Mouse (Mus musculus): Measurements from ENCODE around the gene Ank3. TPM values are rescaled to one million over a fixed set of nuclear protein-coding genes. Genes with fewer than 3 reads are reported as not detected.

Gene Ank3
- polyA plus RNA-seq, 1 experiment from 2014 or later = 86.7 TPM

DNA sequence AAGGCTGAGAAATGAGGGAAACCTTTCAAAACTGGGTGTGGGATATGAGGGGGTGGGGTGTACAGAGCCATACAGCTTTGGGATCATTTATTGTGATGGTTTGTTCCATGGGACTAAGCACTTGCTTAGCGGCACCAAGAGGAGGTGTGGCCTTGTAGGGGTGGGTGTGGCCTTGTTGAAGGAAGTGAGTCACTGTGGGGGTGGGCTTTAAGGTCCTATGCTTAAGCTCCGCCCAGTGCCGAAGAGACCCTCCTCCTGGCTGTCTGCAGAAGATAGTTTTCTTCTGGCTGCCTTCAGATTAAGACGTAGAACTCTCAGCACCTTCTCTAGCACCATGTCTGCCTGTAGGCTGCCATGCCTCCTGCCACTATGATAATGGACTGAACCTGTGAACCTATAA lies 9.1 kb upstream of the Ank3 start:
- no peaks in the 10 kb centered on the region for H3K4me1 ChIP-seq (ENCODE audit: control insufficient read depth, insufficient read depth, low read length)
- ATAC-seq = no peak
- WGBS = 95% methylated on average over 4 of the region's 4 CpGs
- no peak overlapping the region for H3K9ac ChIP-seq (ENCODE audit: low read depth, low read length)
- no peaks in the 10 kb centered on the region for H3K9me3 ChIP-seq (replicated peaks; ENCODE audit: control insufficient read depth, low read length, poor library complexity, severe bottlenecking)
- no peaks in the 10 kb centered on the region for H3K36me3 ChIP-seq (ENCODE audit: control insufficient read depth, insufficient read depth, low read length)
- no peak overlapping the region for H3K4me2 ChIP-seq (ENCODE audit: low read length)
- H3K4me3 ChIP-seq (ENCODE audit: low read depth, low read length) = no peak overlapping the region
- H3K27me3 ChIP-seq (ENCODE audit: control insufficient read depth, insufficient read depth, low read depth, low read length) = no peaks in the 10 kb centered on the region
- no peak overlapping the region for H3K27ac ChIP-seq (ENCODE audit: low read length)

DNA sequence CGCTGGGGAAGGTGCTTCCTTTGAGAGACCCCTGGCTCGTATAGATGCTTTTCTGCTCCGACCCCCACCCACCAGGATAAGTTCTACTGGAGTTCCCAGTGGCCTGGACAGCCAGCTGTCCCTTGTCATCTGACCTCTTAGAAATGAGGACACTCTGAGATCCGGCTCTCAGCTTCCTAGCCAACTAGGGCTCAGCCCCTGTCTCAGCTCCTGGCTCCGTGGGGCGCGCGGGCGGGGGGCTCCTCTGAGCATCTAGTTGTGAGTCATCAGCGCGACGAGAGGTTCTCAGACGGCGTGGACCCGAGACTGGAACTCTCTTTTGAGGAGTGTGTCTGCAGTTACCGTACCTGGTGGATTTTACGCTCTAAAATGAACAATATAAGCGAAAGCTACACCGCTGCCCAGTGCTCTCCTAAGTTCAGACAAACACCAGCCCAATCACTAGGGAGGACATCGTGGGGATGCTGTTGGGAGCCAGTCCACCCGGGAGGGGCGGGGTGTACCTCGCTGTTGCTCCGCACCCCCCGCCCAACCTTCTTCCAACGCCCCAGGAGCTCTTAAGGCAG lies 293 bp upstream of the Ank3 start:
- Histone ChIP-seq H3K27ac (ENCODE audit: low read length) (no peak overlapping the region), H3K9me3 (replicated peaks; ENCODE audit: control insufficient read depth, low read length, poor library complexity, severe bottlenecking) (no peaks in the 10 kb centered on the region), H3K36me3 (ENCODE audit: control insufficient read depth, insufficient read depth, low read length) (no peaks in the 10 kb centered on the region), H3K9ac (ENCODE audit: low read depth, low read length) (peak overlapping the region; percentile 65), H3K4me2 (ENCODE audit: low read length) (peak overlapping the region; percentile 100), H3K4me1 (ENCODE audit: control insufficient read depth, insufficient read depth, low read length) (peaks cover 24% of the 10 kb centered on the region), H3K27me3 (ENCODE audit: control insufficient read depth, insufficient read depth, low read depth, low read length) (peaks cover 29% of the 10 kb centered on the region), H3K4me3 (ENCODE audit: low read depth, low read length) (peak overlapping the region; percentile 69)
- peak; percentile 50 for ATAC-seq
- under 1% methylated on average over 26 of the region's 26 CpGs for WGBS

DNA sequence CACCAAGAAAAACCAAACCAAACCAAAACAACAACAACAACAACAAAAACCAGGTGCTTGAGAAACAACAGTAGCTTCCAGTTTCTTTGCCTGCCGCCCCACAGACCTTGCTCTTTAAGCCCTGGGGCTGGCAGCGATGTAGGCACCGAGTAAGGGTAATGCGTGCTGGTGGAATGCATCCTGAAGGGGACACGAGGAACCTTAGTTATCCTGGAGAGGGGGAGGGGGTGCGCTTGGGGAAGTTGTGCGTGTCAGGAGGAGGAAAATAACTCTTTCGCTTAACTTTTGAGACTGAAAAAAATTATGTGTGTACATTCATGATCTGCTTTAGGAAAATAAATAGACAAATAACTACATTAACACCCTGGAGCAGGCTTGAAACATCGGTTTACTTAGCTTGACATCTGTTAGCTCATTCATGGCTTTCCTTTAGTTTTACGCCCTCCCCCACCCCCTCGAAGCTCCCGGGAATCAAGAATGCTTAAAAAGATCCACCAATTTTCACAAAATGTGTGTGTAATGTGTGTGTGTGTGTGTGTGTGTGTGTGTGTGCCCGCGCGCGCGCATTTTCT lies 1.3 kb downstream of the Ank3 start:
- peak overlapping the region; percentile 100 for H3K4me2 ChIP-seq (ENCODE audit: low read length)
- ATAC-seq = no peak

DNA sequence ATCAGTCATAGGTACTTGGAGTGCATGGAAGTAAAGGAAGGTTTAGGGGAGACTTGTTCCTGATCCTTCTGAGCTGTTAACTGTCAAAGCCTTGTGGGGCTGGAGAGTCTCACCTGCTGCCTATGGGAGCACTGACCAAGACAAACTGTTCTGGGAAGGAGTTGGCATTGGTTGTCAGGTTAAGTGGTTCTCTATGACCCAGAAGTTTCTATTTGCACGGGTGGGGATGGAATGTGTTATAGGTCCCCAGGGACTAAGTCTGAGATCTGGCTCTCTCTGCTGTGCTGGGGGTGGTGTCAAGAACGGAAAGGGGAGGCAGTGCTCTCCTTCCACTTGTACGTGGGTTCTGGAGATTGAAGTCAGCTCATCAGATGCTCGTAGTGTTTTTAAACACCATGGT lies 6.9 kb downstream of the Ank3 start:
- WGBS = 82% methylated on average over 4 of the region's 4 CpGs
- H3K9ac ChIP-seq (ENCODE audit: low read depth, low read length) = no peak overlapping the region
- H3K27ac ChIP-seq (ENCODE audit: low read length) = no peak overlapping the region
- no peaks in the 10 kb centered on the region for H3K9me3 ChIP-seq (replicated peaks; ENCODE audit: control insufficient read depth, low read length, poor library complexity, severe bottlenecking)
- no peak overlapping the region for H3K4me3 ChIP-seq (ENCODE audit: low read depth, low read length)
- no peak overlapping the region for H3K4me2 ChIP-seq (ENCODE audit: low read length)
- H3K4me1 ChIP-seq (ENCODE audit: control insufficient read depth, insufficient read depth, low read length) = peaks cover 1% of the 10 kb centered on the region; the same call in 1 of the 2 replicates
- H3K27me3 ChIP-seq (ENCODE audit: control insufficient read depth, insufficient read depth, low read depth, low read length) = peaks cover 6% of the 10 kb centered on the region; the same call in 1 of the 2 replicates
- H3K36me3 ChIP-seq (ENCODE audit: control insufficient read depth, insufficient read depth, low read length) = no peaks in the 10 kb centered on the region
- ATAC-seq = no peak

More for the DNA sequence above, 1.3 kb downstream of the Ank3 start:
- peak overlapping the region; percentile 69 for H3K4me3 ChIP-seq (ENCODE audit: low read depth, low read length)
- H3K27me3 ChIP-seq (ENCODE audit: control insufficient read depth, insufficient read depth, low read depth, low read length) = peaks cover 29% of the 10 kb centered on the region
- H3K9ac ChIP-seq (ENCODE audit: low read depth, low read length) = no peak overlapping the region
- no peaks in the 10 kb centered on the region for H3K9me3 ChIP-seq (replicated peaks; ENCODE audit: control insufficient read depth, low read length, poor library complexity, severe bottlenecking)
- no peak overlapping the region for H3K27ac ChIP-seq (ENCODE audit: low read length)
- no peaks in the 10 kb centered on the region for H3K36me3 ChIP-seq (ENCODE audit: control insufficient read depth, insufficient read depth, low read length)
- peaks cover 24% of the 10 kb centered on the region for H3K4me1 ChIP-seq (ENCODE audit: control insufficient read depth, insufficient read depth, low read length)
- 3% methylated on average over 17 of the region's 17 CpGs for WGBS

DNA sequence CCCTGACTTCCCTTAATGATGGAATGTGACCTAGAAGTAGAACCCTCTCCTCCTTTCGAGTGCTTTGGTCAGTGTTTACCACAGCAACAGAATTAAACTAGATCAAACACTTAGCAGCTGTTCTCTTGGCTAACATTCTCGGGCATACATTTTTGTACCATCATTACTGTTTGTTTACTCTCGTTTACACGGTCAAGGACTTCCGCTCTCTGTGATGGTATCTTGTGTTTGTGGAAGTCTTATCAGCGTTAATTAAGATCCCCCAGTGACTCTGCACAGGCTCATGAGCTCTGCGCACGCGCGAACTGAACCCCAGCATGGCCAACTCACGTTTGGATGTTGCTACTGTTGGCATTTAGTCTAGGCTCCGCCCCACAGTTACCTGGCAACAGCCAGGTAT lies 16.3 kb downstream of the Ank3 start:
- no peak overlapping the region for H3K4me2 ChIP-seq (ENCODE audit: low read length)
- no peaks in the 10 kb centered on the region for H3K36me3 ChIP-seq (ENCODE audit: control insufficient read depth, insufficient read depth, low read length)
- 73% methylated on average over 12 of the region's 12 CpGs for WGBS
- H3K4me1 ChIP-seq (ENCODE audit: control insufficient read depth, insufficient read depth, low read length) = no peaks in the 10 kb centered on the region
- no peak overlapping the region for H3K27ac ChIP-seq (ENCODE audit: low read length)
- H3K27me3 ChIP-seq (ENCODE audit: control insufficient read depth, insufficient read depth, low read depth, low read length) = no peaks in the 10 kb centered on the region
- H3K4me3 ChIP-seq (ENCODE audit: low read depth, low read length) = no peak overlapping the region
- H3K9me3 ChIP-seq (replicated peaks; ENCODE audit: control insufficient read depth, low read length, poor library complexity, severe bottlenecking) = no peaks in the 10 kb centered on the region
- H3K9ac ChIP-seq (ENCODE audit: low read depth, low read length) = no peak overlapping the region
- no peak for ATAC-seq

DNA sequence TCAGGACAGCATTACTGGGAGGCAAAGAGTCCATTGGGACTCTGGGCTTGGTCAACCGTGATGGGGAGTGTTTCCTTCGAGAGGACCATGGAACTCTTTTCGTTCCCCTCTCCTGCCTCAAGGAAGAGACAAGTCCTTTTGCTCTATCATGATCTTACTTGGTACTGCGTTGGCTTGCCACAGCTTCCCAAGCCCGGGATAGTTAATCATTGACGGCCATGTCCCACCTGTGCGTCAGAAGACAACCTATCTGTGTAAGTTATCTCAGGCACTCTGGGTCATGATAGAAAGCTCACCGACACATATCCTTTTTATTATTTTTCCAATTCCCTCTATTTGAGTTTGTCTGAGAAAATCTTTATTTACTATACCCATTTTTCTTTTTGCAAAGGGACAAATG lies 20.1 kb downstream of the Ank3 start:
- Histone ChIP-seq H3K4me3 (ENCODE audit: low read depth, low read length) (no peak overlapping the region), H3K36me3 (ENCODE audit: control insufficient read depth, insufficient read depth, low read length) (no peaks in the 10 kb centered on the region), H3K4me2 (ENCODE audit: low read length) (no peak overlapping the region), H3K27me3 (ENCODE audit: control insufficient read depth, insufficient read depth, low read depth, low read length) (no peaks in the 10 kb centered on the region), H3K9ac (ENCODE audit: low read depth, low read length) (no peak overlapping the region), H3K27ac (ENCODE audit: low read length) (no peak overlapping the region), H3K4me1 (ENCODE audit: control insufficient read depth, insufficient read depth, low read length) (no peaks in the 10 kb centered on the region), H3K9me3 (replicated peaks; ENCODE audit: control insufficient read depth, low read length, poor library complexity, severe bottlenecking) (no peaks in the 10 kb centered on the region)
- no peak for ATAC-seq
- 90% methylated on average over 8 of the region's 8 CpGs for WGBS

DNA sequence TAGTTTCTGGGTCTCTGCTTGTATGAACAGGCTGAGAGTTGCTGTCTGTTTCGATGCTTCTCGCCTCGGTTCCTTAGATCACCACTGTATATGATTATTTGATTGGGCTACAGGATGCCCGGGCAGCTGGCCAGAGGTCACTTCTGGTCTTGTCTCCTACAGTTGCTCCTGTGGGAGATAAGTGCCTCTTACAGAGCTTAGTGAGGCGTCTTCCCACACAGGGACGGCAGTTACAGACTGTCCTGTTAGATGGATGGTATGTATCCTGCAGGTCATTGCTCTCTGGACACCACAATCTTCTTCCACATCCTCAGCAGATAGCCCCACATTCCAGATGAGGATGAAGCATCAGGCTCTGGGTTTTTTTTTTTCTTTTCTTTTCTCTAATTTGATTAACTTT lies 21.7 kb downstream of the Ank3 start:
- no peaks in the 10 kb centered on the region for H3K4me1 ChIP-seq (ENCODE audit: control insufficient read depth, insufficient read depth, low read length)
- WGBS = 82% methylated on average over 6 of the region's 6 CpGs
- no peaks in the 10 kb centered on the region for H3K27me3 ChIP-seq (ENCODE audit: control insufficient read depth, insufficient read depth, low read depth, low read length)
- no peaks in the 10 kb centered on the region for H3K36me3 ChIP-seq (ENCODE audit: control insufficient read depth, insufficient read depth, low read length)
- ATAC-seq = no peak
- H3K9ac ChIP-seq (ENCODE audit: low read depth, low read length) = no peak overlapping the region
- H3K27ac ChIP-seq (ENCODE audit: low read length) = no peak overlapping the region
- no peak overlapping the region for H3K4me3 ChIP-seq (ENCODE audit: low read depth, low read length)
- H3K9me3 ChIP-seq (replicated peaks; ENCODE audit: control insufficient read depth, low read length, poor library complexity, severe bottlenecking) = no peaks in the 10 kb centered on the region
- H3K4me2 ChIP-seq (ENCODE audit: low read length) = no peak overlapping the region

DNA sequence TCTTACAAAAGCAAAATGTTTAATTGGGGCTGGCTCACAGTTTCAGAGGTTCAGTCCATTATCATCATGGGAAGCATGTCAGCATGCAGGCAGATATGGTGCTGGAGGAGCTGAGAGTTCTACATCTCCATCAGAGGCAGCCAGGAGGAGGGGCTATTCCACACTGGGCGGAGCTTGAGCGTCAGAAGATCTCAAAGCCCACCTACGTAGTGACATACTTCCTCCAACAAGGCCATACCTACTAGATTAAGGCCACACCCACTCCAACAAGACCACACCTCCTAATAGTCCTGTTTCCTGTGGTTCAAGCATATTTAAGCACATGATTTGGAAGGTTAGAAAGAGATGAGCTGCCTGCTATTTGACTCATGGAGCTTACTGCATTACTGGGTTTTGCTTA lies 25.5 kb downstream of the Ank3 start:
- Histone ChIP-seq H3K4me1 (ENCODE audit: control insufficient read depth, insufficient read depth, low read length) (no peaks in the 10 kb centered on the region), H3K4me2 (ENCODE audit: low read length) (no peak overlapping the region), H3K36me3 (ENCODE audit: control insufficient read depth, insufficient read depth, low read length) (no peaks in the 10 kb centered on the region), H3K4me3 (ENCODE audit: low read depth, low read length) (no peak overlapping the region), H3K27me3 (ENCODE audit: control insufficient read depth, insufficient read depth, low read depth, low read length) (no peaks in the 10 kb centered on the region), H3K27ac (ENCODE audit: low read length) (no peak overlapping the region), H3K9me3 (replicated peaks; ENCODE audit: control insufficient read depth, low read length, poor library complexity, severe bottlenecking) (no peaks in the 10 kb centered on the region), H3K9ac (ENCODE audit: low read depth, low read length) (no peak overlapping the region)
- no peak for ATAC-seq
- 91% methylated on average over 3 of the region's 3 CpGs for WGBS

DNA sequence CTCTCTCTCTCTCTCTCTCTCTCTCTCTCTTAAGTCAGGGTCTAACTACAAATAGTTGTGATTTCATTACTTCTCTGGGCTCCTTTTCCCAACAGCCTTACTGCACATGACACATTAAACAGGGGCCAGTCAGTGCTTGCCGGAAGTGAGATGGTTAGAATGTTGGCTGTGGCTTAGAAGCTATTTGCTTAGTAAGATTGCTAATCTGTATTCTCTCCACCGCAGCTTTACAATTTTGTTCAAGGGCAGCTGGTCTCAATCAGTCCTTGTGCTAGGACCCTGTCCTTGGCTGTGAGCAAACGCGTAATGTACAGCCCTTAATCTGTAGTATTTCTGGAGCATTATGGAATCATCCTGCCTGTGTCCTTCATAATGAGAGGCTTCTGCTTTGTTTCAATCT lies 31.6 kb downstream of the Ank3 start:
- no peak overlapping the region for H3K27ac ChIP-seq (ENCODE audit: low read length)
- H3K27me3 ChIP-seq (ENCODE audit: control insufficient read depth, insufficient read depth, low read depth, low read length) = no peaks in the 10 kb centered on the region
- H3K36me3 ChIP-seq (ENCODE audit: control insufficient read depth, insufficient read depth, low read length) = no peaks in the 10 kb centered on the region
- no peaks in the 10 kb centered on the region for H3K9me3 ChIP-seq (replicated peaks; ENCODE audit: control insufficient read depth, low read length, poor library complexity, severe bottlenecking)
- no peaks in the 10 kb centered on the region for H3K4me1 ChIP-seq (ENCODE audit: control insufficient read depth, insufficient read depth, low read length)
- ATAC-seq = no peak
- no peak overlapping the region for H3K9ac ChIP-seq (ENCODE audit: low read depth, low read length)
- WGBS = 81% methylated on average over 4 of the region's 4 CpGs
- H3K4me3 ChIP-seq (ENCODE audit: low read depth, low read length) = no peak overlapping the region
- H3K4me2 ChIP-seq (ENCODE audit: low read length) = no peak overlapping the region
